Mouse (Mus musculus) cerebellum, adult 2 months (tissue): ENCODE data around the gene Psmb3.

Experiments used
- CTCF ChIP-seq: fragments of 200-500 bp; IDR thresholded peaks from 2 replicates; pipeline ENCODE4 v1.5.1; 2011; ENCODE audit warnings: low read depth, mild to moderate bottlenecking, control low read depth, low read length, moderate library complexity, borderline replicate concordance; ENCODE audit not compliant: insufficient read depth
- POLR2A ChIP-seq: fragments of 200-500 bp; IDR thresholded peaks from 2 replicates; pipeline ENCODE4 v1.6.1; 2011; ENCODE audit warnings: low read length, control low read depth, borderline replicate concordance; ENCODE audit not compliant: insufficient read depth

DNA sequence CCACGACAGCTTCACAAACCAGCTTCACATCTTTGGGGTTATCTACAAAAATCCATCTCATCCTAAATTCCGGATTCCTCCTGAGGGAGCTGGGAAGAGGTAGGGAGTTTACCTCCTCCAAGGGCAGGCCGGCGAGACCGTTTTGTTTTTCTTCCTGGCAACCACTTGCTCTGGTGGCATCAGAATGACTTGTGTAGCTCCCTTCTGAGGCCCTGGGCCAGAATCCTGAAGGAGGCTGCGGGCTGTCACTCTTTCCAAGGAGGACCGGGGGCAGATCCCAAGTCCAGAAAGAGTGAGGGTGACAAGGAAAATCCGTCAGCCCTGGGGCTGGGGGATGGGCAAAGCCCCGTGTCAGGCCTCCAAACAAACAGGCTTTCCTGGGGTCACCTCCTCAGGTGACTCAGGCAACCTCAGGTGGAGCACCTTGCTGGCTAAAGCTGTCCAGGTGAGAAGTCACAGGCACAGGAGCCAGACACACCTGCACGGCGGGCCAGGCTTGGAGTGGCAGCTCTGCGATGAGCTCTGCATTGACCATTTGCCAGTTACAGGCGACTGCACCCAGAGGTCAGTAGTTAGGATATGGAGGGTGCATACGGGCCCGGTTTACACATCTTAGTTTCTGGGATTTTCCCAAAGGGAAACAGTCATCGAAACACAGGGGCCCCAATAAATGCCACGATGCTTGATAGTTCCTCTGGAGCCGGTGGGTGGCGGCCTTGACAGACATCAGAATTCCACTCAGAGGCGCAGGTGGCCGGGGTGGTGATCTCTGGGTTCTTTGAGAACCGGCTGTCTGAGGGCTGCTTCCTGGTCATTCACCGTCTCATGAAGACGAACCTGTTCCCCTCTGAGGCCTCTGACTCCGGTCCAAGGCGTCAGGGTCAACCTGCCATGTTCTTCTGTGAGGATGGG is 14.4 kb downstream of the Psmb3 start:
- no peak for TF ChIP-seq POLR2A
- no peak for TF ChIP-seq CTCF
